Mouse (Mus musculus): ENCODE data around the gene Tagln.
A peak's percentile ranks its signal among the peaks of the same experiment; 100 is the strongest.

Gene Tagln

GRCm38 (mm10) chr9:45946182-45946871 is 10.5 kb upstream of the Tagln start:
- no peak for DNase-seq (ENCODE audit: low read depth, low spot score)

GRCm38 (mm10) chr9:45945721-45946120 is 9.9 kb upstream of the Tagln start:
- DNase-seq (ENCODE audit: low read depth, low spot score), result no peak

- DNase-seq (ENCODE audit: low read depth, low spot score), result no peak
Observed at GRCm38 (mm10) chr9:45944506-45945400, 8.9 kb upstream of the Tagln start.

GRCm38 (mm10) chr9:45943628-45944505 is 8.0 kb upstream of the Tagln start:
- DNase-seq (ENCODE audit: low read depth, low spot score), result no peak

GRCm38 (mm10) chr9:45942916-45943315 is 7.1 kb upstream of the Tagln start:
- DNase-seq (ENCODE audit: low read depth, low spot score), result no peak

- DNase-seq (ENCODE audit: low read depth, low spot score), result no peak
Observed at GRCm38 (mm10) chr9:45942464-45942863, 6.6 kb upstream of the Tagln start.

- no peak for DNase-seq (ENCODE audit: low read depth, low spot score)
Observed at GRCm38 (mm10) chr9:45941329-45941888, 5.6 kb upstream of the Tagln start.

- no peak for DNase-seq (ENCODE audit: low read depth, low spot score)
Observed at GRCm38 (mm10) chr9:45939794-45940193, 3.9 kb upstream of the Tagln start.

GRCm38 (mm10) chr9:45938952-45939637 is 3.2 kb upstream of the Tagln start:
- no peak for DNase-seq (ENCODE audit: low read depth, low spot score)

GRCm38 (mm10) chr9:45938088-45938487 is 2.2 kb upstream of the Tagln start:
- no peak for DNase-seq (ENCODE audit: low read depth, low spot score)

- DNase-seq (ENCODE audit: low read depth, low spot score), result peak; percentile 69
Observed at GRCm38 (mm10) chr9:45936883-45937282, 1.0 kb upstream of the Tagln start.

GRCm38 (mm10) chr9:45932571-45933415 is 3.1 kb downstream of the Tagln start:
- DNase-seq (ENCODE audit: low read depth, low spot score), result no peak

- no peak for DNase-seq (ENCODE audit: low read depth, low spot score)
Observed at GRCm38 (mm10) chr9:45931958-45932357, 3.9 kb downstream of the Tagln start.

GRCm38 (mm10) chr9:45929285-45929684 is 6.6 kb downstream of the Tagln start:
- DNase-seq (ENCODE audit: low read depth, low spot score), result no peak

- DNase-seq (ENCODE audit: low read depth, low spot score), result no peak
Observed at GRCm38 (mm10) chr9:45919895-45920294, 16.0 kb downstream of the Tagln start.

GRCm38 (mm10) chr9:45917041-45917934 is 18.6 kb downstream of the Tagln start:
- no peak for DNase-seq (ENCODE audit: low read depth, low spot score)

- DNase-seq (ENCODE audit: low read depth, low spot score), result no peak
Observed at GRCm38 (mm10) chr9:45915659-45916058, 20.2 kb downstream of the Tagln start.

- no peak for DNase-seq (ENCODE audit: low read depth, low spot score)
Observed at GRCm38 (mm10) chr9:45911673-45912072, 24.2 kb downstream of the Tagln start.

GRCm38 (mm10) chr9:45910995-45911394 is 24.9 kb downstream of the Tagln start:
- no peak for DNase-seq (ENCODE audit: low read depth, low spot score)

All from forelimb bud, embryonic 11.5 days (tissue).